Mouse (Mus musculus): Measurements from ENCODE around the gene Gm17087. TPM values are rescaled to one million over a fixed set of nuclear protein-coding genes. Genes with fewer than 3 reads are reported as not detected.

The Gm17087 gene
- polyA plus RNA-seq, 2 experiments from 2014 or later = 4.2 TPM; not detected in 1

- ATAC-seq = no peak
These were observed 24.7 kb downstream of the Gm17087 start for GRCm38 (mm10) chr17:8541974-8542538.

GRCm38 (mm10) chr17:8538102-8538501 is 28.6 kb downstream of the Gm17087 start:
- ATAC-seq = no peak

GRCm38 (mm10) chr17:8536522-8536921 is 30.2 kb downstream of the Gm17087 start:
- no peak for ATAC-seq

GRCm38 (mm10) chr17:8533828-8534227 is 32.9 kb downstream of the Gm17087 start:
- ATAC-seq = no peak

- ATAC-seq = no peak
These were observed 34.1 kb downstream of the Gm17087 start for GRCm38 (mm10) chr17:8532609-8533008.

GRCm38 (mm10) chr17:8528641-8529040 is 38.1 kb downstream of the Gm17087 start:
- ATAC-seq = no peak

- ATAC-seq = no peak
These were observed 39.9 kb downstream of the Gm17087 start for GRCm38 (mm10) chr17:8526815-8527261.

GRCm38 (mm10) chr17:8525971-8526740 is 40.6 kb downstream of the Gm17087 start:
- ATAC-seq = no peak

GRCm38 (mm10) chr17:8525225-8525721 is 41.5 kb downstream of the Gm17087 start, which contains the start of gene Pde10a:
TSS of gene Pde10a (plus strand) at chr17:8525372.
- ATAC-seq = no peak

- ATAC-seq = no peak
These were observed 42.2 kb downstream of the Gm17087 start for GRCm38 (mm10) chr17:8524387-8525165.

- no peak for ATAC-seq
These were observed 42.8 kb downstream of the Gm17087 start for GRCm38 (mm10) chr17:8523986-8524385.

GRCm38 (mm10) chr17:8516006-8516405 is 50.7 kb downstream of the Gm17087 start:
- no peak for ATAC-seq

Other genes starting within 250 kb of the Gm17087 start
- under 1 TPM in 1 of 2 experiments, not detected in 1; 0.13 TPM for gene Prr18, start 229.5 kb downstream of the Gm17087 start, polyA plus RNA-seq (2017; shearing (Covaris generic))
- gene T2, start 211.0 kb downstream of the Gm17087 start, polyA plus RNA-seq (2017; shearing (Covaris generic)) = under 1 TPM in 1 of 2 experiments, not detected in 1; 0.63 TPM
- not detected for gene T, start 132.5 kb downstream of the Gm17087 start, polyA plus RNA-seq (2017; shearing (Covaris generic))
- not detected for gene Pde10a, start 41.6 kb downstream of the Gm17087 start, polyA plus RNA-seq (2017; shearing (Covaris generic))

Measured in activated CD4-positive, CD25-positive, alpha-beta regulatory T cell, adult 4 months (primary cell).